Mouse (Mus musculus) intestine, postnatal 0 days (tissue): ENCODE data around the gene Zbtb18. TPM values are rescaled to one million over a fixed set of nuclear protein-coding genes. Genes with fewer than 3 reads are reported as not detected.

Experiments
- ATAC-seq: fragments of 200-750 bp; cut with Nextera tagmentation; 2 replicates; pipeline ENCODE4 v1.8.0; 2017; ENCODE audit warnings: mild to moderate bottlenecking, moderate TSS enrichment, moderate library complexity
- H3K27ac ChIP-seq: fragments of 300-500 bp; sonication (generic); 2 replicates; pipeline ENCODE4 v1.5.1; 2014; ENCODE audit warnings: mild to moderate bottlenecking, low read depth, low read length, moderate library complexity
- H3K27me3 ChIP-seq: fragments of 300-500 bp; sonication (generic); replicated peaks from 2 replicates; pipeline ENCODE4 v1.6.1; 2014; ENCODE audit warnings: low read length, mixed read lengths; ENCODE audit not compliant: control insufficient read depth, insufficient read depth
- H3K36me3 ChIP-seq: fragments of 300-500 bp; sonication (generic); 2 replicates; pipeline ENCODE4 v1.6.1; 2014; ENCODE audit warnings: mild to moderate bottlenecking, moderate library complexity; ENCODE audit not compliant: control insufficient read depth, insufficient read depth
- H3K4me1 ChIP-seq: fragments of 300-500 bp; sonication (generic); replicated peaks from 2 replicates; pipeline ENCODE4 v1.6.1; 2014; ENCODE audit warnings: antibody characterized with exemption, low read length, mixed read lengths; ENCODE audit not compliant: control insufficient read depth, insufficient read depth
- H3K4me2 ChIP-seq: fragments of 300-500 bp; sonication (generic); replicated peaks from 2 replicates; pipeline ENCODE4 v1.6.1; 2014; ENCODE audit warnings: low read depth, mild to moderate bottlenecking, moderate library complexity
- H3K4me3 ChIP-seq: fragments of 300-500 bp; sonication (generic); 2 replicates; pipeline ENCODE4 v1.5.1; 2014; ENCODE audit warnings: low read depth, low read length
- H3K9ac ChIP-seq: fragments of 300-500 bp; sonication (generic); 2 replicates; pipeline ENCODE4 v1.6.1; 2014; ENCODE audit warnings: mild to moderate bottlenecking, low read depth, low read length
- H3K9me3 ChIP-seq: fragments of 300-500 bp; sonication (generic); 2 replicates; pipeline ENCODE4 v1.6.1; 2016; ENCODE audit warnings: mixed run types; ENCODE audit not compliant: control insufficient read depth
- CTCF ChIP-seq: sonication (generic); IDR thresholded peaks from 2 replicates; pipeline ENCODE4 v1.5.1; 2016; ENCODE audit warnings: low read depth, mild to moderate bottlenecking, control low read depth, antibody characterized with exemption, moderate library complexity
- WGBS: fragments of 180-500 bp; shearing (Covaris S2); extraction: QIAGEN DNeasy Blood & Tissue Kit; methylation state at CpG from one replicate; pipeline ENCODE4 v1.1.7; 2014; 5-methylcytosine and 5-hydroxymethylcytosine counted together
- polyA plus RNA-seq: library from polyadenylated mRNA; unstranded; fragments of >200 nt; fragmentation: Nextera tagmentation; extraction: Ambion mirVana; gene quantifications from 2 replicates; pipeline ENCODE4 v1.2.1, GENCODE M21; 2015

The Zbtb18 gene
- polyA plus RNA-seq, 1 experiment from 2014 or later, result 2.5 TPM

- H3K4me1 ChIP-seq, result no peaks in the 10 kb centered on the region
- no peak for TF ChIP-seq CTCF
- 77% methylated on average over 7 of the region's 7 CpGs for WGBS
- H3K9ac ChIP-seq, result no peak overlapping the region
- H3K27me3 ChIP-seq, result no peaks in the 10 kb centered on the region
- H3K36me3 ChIP-seq, result no peaks in the 10 kb centered on the region
- no peak overlapping the region for H3K4me2 ChIP-seq
- no peak overlapping the region for H3K4me3 ChIP-seq
- no peaks in the 10 kb centered on the region for H3K9me3 ChIP-seq
- no peak for ATAC-seq
- no peak overlapping the region for H3K27ac ChIP-seq
These were observed 42.1 kb downstream of the Zbtb18 start for GRCm38 (mm10) chr1:177484280-177484679.

GRCm38 (mm10) chr1:177484680-177485079 lies 42.5 kb downstream of the Zbtb18 start:
- no peak overlapping the region for H3K9ac ChIP-seq
- no peaks in the 10 kb centered on the region for H3K9me3 ChIP-seq
- TF ChIP-seq CTCF, result no peak
- H3K27ac ChIP-seq, result no peak overlapping the region
- no peak overlapping the region for H3K4me3 ChIP-seq
- H3K4me2 ChIP-seq, result no peak overlapping the region
- no peak for ATAC-seq
- H3K36me3 ChIP-seq, result no peaks in the 10 kb centered on the region
- H3K27me3 ChIP-seq, result no peaks in the 10 kb centered on the region
- WGBS, result 54% methylated on average over 7 of the region's 7 CpGs
- no peaks in the 10 kb centered on the region for H3K4me1 ChIP-seq

- Histone ChIP-seq H3K9me3 (no peaks in the 10 kb centered on the region), H3K36me3 (no peaks in the 10 kb centered on the region), H3K4me2 (no peak overlapping the region), H3K9ac (no peak overlapping the region), H3K27ac (no peak overlapping the region), H3K4me1 (no peaks in the 10 kb centered on the region), H3K27me3 (no peaks in the 10 kb centered on the region), H3K4me3 (no peak overlapping the region)
- WGBS, result 67% methylated on average over 7 of the region's 7 CpGs
- TF ChIP-seq CTCF, result no peak
- ATAC-seq, result no peak
These were observed 47.7 kb downstream of the Zbtb18 start for GRCm38 (mm10) chr1:177489844-177490243.

- Histone ChIP-seq H3K27ac (no peak overlapping the region), H3K4me1 (no peaks in the 10 kb centered on the region), H3K4me3 (no peak overlapping the region), H3K36me3 (no peaks in the 10 kb centered on the region), H3K4me2 (no peak overlapping the region), H3K9me3 (no peaks in the 10 kb centered on the region), H3K27me3 (no peaks in the 10 kb centered on the region), H3K9ac (no peak overlapping the region)
- no peak for TF ChIP-seq CTCF
- no peak for ATAC-seq
- 69% methylated on average over 4 of the region's 4 CpGs for WGBS
These were observed 48.7 kb downstream of the Zbtb18 start for GRCm38 (mm10) chr1:177490808-177491207.

- no peak for TF ChIP-seq CTCF
- Histone ChIP-seq H3K27me3 (no peaks in the 10 kb centered on the region), H3K4me1 (no peaks in the 10 kb centered on the region), H3K4me2 (no peak overlapping the region), H3K9me3 (no peaks in the 10 kb centered on the region), H3K36me3 (no peaks in the 10 kb centered on the region), H3K27ac (no peak overlapping the region), H3K9ac (no peak overlapping the region), H3K4me3 (no peak overlapping the region)
- WGBS, result 77% methylated on average over 8 of the region's 8 CpGs
- no peak for ATAC-seq
These were observed 49.1 kb downstream of the Zbtb18 start for GRCm38 (mm10) chr1:177491280-177491679.

GRCm38 (mm10) chr1:177494306-177494705 lies 52.2 kb downstream of the Zbtb18 start:
- Histone ChIP-seq H3K4me1 (no peaks in the 10 kb centered on the region), H3K27me3 (no peaks in the 10 kb centered on the region), H3K4me2 (no peak overlapping the region), H3K9me3 (no peaks in the 10 kb centered on the region), H3K36me3 (no peaks in the 10 kb centered on the region), H3K4me3 (no peak overlapping the region), H3K27ac (no peak overlapping the region), H3K9ac (no peak overlapping the region)
- no peak for TF ChIP-seq CTCF
- WGBS, result 89% methylated on average over 8 of the region's 8 CpGs
- ATAC-seq, result no peak
